Mouse (Mus musculus) frontal cortex, adult 2 months (tissue): ENCODE measurements at regions not wholly inside any gene's neighbourhood (a gene's known extent, or its start where the extent isn't known, plus 50 kb on each side); places are given as distances from the start of the nearest gene placed in this dataset.

ENCODE experiments used
- DNase-seq, 2 experiments: peaks; one replicate each; pipeline ENCODE4 v3.0.0; 2022; ENCODE audit warnings: low spot score in 1 of 2; ENCODE audit errors: extremely low spot score in 1 of 2

DNA sequence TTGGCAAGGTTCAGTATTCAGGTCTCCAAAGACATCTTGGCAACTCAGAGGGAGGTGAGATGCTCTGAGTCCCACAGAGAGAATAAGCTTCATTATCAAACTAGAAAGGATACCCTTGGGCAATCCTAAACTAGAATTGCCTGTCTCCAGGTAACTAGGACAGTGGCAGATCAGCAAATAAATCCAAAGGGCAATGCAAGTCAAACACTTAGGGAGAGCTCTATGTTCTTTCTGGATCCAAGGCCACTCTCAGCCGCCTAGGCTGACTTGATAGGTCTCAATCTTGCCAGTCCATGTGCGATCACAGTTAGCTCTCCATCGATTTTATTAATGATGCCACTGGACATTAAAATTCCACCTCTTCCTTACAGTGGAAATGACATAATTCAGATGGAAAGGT, 432.5 kb downstream of the Epha4 start:
- no peak for DNase-seq

DNA sequence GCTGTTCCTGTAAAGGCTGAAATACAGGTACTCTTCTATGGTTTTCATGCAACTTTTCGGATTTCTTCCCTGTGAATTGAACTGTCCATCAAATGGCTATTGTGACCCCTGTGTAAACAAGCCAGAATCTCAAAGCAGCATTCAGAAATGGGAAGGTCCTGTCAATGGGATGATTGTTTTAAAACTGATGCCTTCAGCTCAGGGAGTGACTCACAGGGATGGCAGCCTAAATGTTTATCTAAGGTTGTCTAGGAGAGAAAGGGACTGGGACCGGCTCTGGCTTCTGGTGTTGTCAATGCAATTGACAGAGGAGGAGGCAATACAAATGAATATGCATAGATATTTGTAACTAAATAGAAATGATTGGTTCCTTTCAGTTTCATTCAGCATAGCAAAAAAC, 421.3 kb downstream of the Epha4 start:
- DNase-seq: no peak

DNA sequence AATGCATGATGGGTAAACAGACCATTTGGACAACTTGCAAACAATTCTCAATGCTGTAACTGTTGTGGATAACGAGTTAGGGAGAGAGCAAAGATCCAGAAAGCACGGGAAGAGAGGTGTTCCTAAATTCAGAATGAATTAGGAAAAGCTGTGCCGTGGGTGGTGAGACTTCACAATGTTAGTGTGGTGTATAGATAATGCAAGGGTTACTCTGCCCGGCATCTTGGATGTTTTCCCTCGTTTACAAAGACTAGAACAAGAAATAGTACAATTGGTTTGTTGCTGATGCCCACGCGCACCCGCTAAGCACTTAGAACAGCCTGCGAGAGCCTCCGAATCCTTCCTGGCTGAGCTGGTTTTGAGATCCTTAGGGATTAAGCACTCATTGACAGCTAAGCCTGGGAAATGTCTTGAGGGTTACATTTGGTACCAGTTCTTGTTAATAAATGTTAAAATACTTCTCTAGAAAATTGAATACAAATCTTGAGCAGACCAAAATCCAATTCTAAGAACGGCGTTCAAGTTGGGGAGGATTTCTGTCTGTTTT, 413.1 kb downstream of the Epha4 start:
- peak in 1 of 2 experiments; percentile 31 for DNase-seq

DNA sequence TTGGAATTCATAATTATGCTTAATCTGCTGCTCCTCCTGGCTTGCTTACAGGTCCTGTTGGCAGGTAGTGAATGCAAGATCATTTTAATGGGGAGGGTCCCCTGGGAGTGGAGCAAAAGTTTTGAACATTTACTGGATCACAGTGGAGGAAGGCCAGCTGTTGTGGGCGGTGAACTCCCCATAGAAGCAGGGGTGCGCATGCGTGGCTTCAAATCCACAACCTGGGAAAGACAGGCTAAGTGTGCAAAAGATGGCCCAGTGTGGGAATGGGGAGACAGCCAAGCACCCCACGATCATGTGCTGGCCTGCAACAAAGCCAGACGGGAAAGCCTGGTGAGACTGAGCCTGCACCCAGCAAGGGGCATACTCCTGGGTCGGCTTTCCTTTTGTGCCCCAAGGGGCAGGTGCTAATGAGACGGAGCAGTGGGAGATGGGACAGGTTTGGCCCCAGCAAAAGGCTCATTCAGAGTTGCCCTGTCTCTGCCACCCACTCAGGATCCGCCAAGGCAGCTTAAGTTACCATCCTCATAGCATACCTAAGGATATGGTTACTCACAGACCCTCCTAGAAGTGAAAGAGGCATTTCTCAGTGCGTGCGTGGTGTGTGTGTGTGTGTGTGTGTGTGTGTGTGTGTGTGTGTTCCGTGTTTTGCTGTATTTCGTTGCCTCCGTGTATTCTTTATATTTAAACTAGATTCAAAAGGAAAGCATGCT, 412.3 kb downstream of the Epha4 start:
- no peak for DNase-seq

DNA sequence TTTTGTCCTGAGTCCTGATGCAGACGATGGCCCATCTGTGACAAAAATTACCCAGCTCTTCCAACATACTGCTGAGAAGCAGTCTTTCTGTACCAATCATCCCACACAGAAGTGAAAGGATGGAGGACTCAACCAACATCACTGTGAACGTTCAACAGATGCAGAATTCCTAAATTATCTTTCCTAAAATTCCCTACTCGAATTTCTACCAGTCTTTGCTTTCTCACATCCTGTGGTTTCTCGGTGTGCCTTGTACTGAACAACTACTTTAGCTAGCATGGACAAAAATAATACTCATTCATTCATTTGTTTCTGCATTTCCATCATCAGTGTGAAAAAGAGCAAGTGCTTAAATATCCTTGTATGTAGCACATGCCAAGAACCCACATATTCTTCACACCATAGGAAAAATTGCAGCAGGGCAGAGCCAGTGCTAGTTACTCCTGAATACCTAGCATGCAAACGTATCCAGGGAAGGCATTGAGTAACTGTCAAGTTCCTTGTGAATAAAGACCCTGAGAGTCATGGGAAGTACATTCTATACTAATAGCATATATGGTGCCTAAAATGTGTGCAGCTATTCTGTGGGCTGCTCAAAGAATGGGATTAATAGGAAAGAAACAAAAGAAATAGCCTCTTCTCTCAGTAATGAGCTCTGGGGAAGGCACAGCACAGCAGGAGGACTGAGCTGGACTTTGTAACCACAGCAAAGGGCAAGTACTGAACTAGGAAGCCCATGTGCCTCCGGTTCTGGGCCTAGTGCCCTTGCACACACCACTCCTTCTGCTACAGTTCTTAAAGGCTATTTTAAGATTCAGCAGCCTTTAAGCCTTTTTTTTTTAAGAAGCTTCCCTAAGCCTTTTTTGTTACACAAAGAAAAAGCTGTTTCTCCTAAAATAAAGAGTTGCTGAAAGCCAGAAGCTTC, 404.8 kb downstream of the Epha4 start:
- DNase-seq: peak; percentile 41 to 47

DNA sequence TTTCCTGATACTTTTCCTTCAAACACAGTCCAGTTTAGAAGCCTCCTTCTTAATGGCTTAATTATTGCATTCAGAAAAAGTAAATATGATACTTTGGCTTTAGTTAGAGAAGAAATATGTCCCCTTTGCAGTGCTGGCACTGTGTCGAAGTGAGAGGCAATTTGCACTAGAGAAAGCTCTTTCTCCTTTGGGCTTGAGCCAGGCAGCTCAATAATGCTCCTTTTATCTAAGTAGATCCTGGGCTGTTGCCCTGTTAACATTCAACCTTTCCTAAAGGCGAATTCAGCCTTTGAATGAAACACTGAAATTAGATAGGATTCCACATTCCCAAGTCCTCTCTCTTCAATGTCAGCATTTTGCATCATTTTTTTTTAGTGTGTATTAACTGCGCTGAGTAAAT, 386.5 kb downstream of the Epha4 start:
- no peak for DNase-seq

DNA sequence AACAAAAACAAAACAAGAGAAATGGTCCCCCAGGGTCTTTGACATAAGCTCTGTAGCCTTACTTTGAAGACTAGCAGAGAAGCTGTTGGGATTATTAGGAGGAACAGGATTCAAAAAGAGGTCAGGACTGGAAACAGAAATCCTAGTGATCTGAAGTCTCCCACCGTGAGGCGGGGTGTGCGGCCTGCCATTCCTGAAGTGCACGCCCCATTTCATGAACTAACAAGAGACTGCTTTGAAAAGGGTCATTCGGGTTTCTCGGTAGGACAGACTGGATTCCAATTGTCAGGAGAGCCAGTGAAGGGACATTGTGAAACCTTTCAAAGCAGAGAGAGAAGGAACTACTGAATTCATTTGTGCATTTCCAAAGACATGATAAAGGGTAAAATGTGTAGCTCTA, 377.2 kb downstream of the Epha4 start:
- DNase-seq: no peak

DNA sequence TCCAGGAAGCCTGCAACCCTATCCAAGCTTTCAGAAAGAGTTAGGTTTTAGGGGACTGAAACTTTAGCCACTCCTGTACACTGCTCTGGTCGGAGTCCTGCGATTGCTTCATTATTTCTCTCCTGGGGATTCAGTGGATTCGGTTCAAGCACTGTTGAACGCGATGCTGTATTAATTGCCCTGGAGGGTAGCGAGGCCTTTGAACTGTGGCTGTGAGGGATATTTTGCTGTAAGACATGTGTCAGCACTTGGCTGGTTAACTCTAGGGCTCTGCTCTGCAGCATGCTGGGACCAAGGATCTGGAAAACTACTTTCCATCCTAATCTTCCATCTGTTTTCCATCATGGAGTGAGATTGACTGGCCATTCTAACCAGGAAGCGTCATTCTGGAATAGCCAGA, 374.0 kb downstream of the Epha4 start:
- DNase-seq: no peak

DNA sequence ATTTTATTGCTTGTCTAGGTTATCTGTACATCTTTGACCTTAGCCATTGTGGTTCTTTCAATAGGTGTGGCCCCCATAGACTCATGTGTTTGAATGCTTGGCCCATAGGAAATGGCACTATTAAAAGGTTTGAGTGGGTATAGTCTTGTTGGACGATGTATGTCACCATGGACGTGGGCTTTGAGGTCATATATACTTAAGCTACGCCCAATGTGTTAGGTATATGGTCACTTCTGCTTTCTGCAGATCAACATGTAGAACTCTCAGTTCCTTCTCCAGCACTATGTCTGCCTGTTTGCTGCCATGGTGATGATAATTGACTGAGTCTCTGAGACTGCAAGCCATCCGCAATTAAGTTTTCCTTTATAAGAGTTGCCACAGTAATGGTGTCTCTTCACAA, 366.8 kb downstream of the Epha4 start:
- DNase-seq: no peak

DNA sequence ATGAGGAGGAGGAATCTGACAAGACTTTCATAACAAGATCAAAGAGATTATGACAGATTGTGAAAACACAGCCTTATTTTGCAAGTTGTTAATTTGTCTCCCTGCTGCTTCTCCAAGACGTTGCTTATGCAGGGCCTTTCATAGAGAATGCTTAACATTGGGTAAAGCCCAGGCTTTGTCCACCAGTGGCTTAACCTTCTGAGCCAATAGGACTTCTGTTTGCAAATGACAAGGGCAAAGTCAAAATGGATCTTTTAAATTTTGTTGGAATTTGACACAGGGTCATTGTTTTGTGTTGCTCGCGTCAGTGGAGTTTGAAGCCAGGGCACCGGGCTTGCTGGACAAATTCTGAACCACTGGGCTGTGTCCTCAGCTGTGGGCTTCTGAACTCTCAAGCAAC, 346.6 kb downstream of the Epha4 start:
- DNase-seq: no peak

DNA sequence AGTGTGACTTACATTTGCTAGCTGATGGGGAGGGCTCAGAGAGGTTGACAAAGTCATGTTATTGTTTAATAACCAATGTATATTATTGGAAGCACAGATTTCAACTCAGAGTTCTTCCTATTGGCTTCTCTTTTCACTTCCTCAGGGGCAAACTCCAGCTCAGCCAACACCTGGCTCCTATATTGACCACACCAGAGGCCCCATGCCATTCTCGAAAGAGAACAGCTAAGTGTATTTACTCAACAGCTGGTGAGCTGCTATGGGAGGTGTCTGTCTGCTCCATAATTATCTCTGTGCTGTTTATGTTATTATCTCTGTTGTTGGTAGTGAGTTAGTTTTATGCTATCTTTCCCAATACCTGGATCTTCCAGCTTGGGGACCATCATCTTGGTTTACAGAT, 342.4 kb downstream of the Epha4 start:
- DNase-seq: no peak

DNA sequence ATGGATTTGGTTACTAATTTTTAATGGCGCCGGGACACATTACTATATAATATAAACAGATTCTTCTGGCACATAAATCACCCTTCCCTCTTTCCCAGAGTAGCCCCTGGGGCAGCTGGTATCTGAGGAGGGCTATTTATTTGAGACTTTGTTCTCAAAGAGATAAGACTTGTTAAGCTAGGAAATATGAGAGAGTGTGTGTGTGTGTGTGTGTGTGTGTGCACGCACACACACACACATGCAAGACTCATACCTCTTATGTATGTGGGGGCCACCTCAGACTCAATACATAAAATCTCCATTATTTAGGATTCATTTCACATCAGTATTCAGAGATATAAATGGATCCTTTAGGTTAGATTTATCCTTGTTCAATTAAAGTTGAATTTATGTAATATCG, 340.1 kb downstream of the Epha4 start:
- no peak for DNase-seq

DNA sequence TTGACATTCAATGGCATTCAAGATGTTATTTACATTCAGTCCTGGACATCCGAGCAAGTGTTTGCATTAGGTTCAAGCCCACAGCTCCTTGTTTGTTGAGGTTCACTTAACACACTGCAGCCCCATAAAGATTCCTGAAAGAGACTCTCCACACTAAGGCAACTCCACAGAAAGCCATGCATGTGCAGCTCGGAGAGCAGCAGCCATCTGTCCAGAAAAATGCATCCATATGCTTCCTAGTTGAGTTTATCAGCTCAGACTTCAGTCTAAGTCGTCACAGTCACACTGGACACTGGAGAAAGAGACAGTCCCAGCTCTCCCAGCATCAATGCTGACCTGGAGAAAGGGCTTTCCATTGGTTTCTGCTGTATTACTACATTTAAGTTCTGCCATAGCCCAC, 339.7 kb downstream of the Epha4 start:
- peak in 1 of 2 experiments; percentile 6 for DNase-seq

DNA sequence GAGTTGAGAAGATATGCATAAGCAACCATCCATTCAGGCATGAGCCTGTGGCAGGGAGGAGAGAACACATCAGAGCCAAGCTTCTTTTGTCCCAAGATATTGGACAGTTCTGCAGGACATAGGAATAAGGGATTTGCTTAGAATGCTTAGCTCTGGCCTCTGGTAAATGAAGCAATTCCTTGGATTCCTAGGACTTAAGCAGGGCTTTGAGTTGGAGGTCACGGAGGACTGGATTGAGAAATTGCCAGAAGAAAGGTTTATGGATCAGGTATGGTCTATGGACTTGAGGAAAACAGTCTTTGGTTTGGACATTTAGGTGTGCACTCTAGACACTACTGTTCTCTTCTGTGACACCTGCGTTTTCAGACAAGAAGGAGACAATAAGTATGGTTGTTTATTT, 338.4 kb downstream of the Epha4 start:
- no peak for DNase-seq

DNA sequence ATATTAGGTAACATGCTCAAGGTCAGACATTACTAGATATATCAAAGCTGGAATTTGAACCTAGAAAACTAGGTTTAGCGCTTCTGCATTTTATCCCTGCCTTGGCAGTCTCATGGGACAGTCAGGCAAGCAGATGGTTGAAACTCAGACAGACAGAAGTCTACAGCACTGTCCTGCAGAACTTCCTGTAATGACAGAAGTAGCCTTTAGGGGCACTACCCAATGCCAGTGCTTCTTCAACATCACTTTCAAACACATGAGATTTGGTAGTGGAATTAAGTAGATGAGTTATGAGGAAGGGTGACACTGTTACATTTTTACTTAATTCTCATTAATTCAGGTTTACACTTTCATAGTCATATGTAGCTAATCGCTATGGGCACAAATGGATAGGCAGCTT, 330.9 kb downstream of the Epha4 start:
- no peak for DNase-seq

DNA sequence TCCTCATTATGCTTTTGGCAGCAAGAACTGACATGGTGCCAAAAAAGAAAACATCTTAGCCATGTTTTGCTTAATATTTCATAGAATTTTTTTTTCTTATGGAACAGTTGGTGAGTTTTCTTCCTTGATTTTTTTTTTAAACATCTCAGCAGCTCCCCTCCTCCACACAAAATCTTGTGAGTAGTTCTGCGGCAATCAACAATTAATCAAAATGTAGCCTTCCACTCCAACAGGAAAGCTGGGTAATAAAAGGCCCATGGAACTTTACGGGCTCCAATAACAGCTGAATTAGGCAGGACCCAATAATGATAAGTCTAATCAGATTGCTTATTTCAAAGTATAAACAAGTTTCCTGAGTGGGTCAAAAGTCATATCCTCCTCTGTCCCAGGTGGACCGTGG, 324.7 kb downstream of the Epha4 start:
- DNase-seq: no peak

DNA sequence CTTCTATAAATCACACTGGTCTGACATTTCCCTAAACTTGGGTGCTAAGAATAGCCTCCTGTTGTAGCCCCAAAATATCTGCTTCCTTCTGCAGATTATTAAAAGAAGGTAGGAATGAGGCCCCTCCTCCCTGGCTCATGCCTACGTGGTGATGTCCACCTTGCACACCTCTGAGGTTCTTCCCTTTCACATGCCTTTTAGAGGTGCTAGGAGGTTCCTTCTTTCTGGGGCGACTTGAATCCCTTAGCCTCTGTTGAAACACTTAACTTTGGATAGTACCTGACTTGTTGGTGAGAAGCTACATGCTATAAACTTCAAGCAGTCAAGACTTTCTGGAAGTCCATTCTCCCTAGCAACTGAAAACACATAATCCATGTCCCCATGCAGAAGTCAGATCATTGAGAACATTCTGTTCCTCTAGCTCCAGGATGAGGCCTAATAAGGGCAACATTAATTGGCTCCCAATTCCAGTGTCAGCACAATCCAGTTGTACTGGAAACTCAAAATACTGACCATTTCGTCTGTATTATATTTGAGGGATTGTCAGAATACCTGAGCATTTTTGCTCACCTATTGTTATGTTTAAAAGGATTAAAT, 313.5 kb downstream of the Epha4 start:
- DNase-seq: no peak

DNA sequence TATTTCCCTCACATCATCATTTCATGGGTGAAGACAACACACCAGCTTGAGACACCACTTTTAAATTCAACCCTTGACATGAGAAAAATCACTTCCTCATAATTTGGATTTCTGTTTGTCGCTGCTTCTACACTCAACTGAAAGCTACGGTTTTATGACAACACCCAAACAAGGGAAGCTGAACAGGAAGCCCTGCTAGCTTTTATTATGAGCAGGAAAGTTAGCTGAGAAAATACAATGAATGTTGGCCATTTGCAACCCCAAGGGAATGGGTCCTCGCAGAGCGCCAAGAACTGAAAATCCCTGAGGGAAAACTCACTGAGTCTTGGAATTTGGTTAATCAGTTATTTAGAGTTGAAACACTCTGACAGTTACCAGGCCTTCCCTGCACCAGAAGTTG, 311.9 kb downstream of the Epha4 start:
- no peak for DNase-seq

DNA sequence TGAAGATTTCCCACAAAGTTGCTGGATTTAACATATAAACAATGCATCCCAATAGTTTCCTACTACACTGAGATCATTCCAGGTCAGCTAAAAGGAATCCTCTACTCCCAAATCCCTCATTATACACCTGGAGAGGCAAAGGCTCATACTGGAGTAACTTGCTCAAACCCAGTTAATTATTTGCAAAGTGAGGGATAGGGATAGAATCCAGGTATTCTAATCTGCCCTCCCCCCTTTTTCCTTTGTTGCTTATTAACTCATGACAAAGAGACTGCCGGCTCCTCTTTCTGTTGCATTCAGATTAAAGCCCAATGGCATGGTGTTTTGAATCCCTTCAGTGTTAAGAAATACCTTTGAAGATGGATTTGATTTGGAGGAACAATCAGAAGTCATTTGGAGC, 308.4 kb downstream of the Epha4 start:
- DNase-seq: no peak

DNA sequence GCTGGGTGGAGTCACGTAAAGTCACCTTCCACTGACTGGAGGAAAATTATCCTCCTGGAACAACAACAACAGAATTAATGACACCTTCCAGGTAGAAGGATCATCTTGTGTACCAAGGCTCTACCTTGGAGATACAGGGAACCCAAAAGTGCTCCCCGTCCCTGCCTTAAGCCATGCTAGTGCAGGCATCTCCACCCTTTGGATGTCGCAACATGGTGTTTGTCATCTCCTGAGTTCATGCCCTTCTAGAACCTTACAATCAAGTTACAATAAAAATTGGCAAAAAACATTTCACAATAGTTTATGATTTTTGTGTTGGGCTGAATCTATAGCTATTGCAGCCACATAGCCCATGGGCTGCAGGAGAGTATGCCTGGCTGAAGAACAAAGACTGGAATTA, 305.5 kb downstream of the Epha4 start:
- DNase-seq: no peak

DNA sequence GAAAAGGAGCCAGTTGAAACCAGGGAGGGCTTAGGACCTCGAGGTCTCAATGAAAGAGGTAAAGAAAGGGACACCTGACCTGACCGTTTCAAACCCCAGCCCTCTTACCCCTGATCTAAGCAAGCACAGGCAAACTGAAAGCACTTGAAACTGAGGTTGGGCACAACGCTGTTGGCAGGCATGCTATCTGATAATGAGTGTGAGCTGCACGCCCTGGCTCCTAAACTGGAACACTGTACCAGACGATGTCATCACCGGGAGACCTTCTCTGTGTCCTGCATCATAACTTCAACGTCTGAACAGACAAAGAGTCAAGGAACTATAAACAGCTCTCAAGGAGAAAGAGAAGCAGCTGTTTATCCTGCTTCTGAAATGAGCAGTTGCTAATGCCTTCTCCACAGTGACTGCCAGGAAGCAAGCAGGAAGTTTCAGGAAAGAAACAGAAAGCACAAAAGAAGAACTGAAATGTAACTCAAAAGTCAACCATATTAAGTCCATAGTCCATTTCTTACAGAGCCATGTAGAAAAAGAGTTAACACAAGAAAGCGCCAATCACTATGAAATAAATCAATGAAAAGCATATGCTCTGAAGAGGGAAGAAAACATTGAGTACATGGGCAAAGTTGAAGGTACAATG, 301.3 kb downstream of the Epha4 start:
- no peak for DNase-seq
